Mouse (Mus musculus) erythroblast, embryonic 14.5 days (primary cell): ENCODE results near the gene B830017H08Rik.

ENCODE experiments used
- GATA1 ChIP-seq: IDR thresholded peaks from 2 replicates; pipeline ENCODE4 v1.6.1; 2012; ENCODE audit warnings: low read length, inconsistent platforms, mixed read lengths
- TAL1 ChIP-seq: IDR thresholded peaks from 3 replicates; pipeline ENCODE4 v1.6.1; 2012; ENCODE audit warnings: low read length, inconsistent platforms, mixed read lengths

DNA sequence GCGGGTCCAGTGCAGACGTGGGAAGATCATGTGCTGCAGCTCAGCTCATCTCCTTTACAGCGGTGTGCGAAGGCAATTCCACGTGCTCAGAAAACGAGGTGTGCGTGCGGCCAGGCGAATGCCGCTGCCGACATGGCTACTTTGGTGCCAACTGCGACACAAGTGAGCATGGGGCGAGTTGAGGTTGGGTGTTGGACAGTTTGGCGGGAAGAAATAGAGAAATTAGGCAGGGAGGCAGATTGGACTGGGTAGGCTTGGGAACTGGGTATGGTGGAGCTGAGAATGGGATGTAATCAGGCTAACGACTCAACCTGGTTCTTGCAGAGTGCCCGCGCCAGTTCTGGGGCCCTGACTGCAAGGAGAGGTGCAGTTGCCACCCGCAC, 30.5 kb upstream of the B830017H08Rik start:
- TF ChIP-seq GATA1 (no peak), TAL1 (no peak)
